ENCODE assay signal across 18 mouse cellular contexts in the genomic region with DNA sequence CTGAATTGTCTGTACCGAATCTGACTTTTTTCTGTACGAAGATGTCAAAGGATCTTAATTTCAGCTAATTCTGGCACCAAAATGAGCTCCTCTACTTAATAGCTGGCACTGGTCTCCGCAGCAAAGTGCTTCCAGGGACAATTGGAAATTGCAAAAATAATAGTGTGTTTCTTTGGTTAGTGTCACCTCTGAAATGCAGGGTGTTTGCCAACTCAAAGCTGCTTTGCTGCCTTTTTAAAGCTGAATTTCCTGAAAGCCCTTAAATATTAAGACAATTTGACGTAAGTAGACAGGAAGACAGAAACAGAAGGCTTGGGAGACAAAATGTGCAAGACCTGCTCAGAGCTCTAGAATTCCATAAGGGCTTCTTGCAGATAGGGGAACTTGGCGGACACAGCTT.
DNase-seq lines count a peak whose midpoint lies in the region; ATAC-seq lines count a peak whose summit lies in the region.
"Had no signal": no experiment of that assay in that cellular context is flagged by ENCODE, and none has a peak within 500 bp of the region (broad histone marks: within the 10 kb centered on the region; RNA-seq: fewer than 3 reads in every experiment).

No protein-coding gene starts in this region.

- H3K27me3 ChIP-seq in hindbrain, embryonic 10.5 days (ENCODE audit: insufficient read depth, poor library complexity, severe bottlenecking): no peaks in the 10 kb centered on the region
- no peaks in the 10 kb centered on the region for H3K27me3 ChIP-seq in hindbrain, embryonic 16.5 days (replicated peaks; ENCODE audit: control insufficient read depth, insufficient read depth, low read length)
- H3K27me3 ChIP-seq in embryonic facial prominence, embryonic 11.5 days (ENCODE audit: control insufficient read depth, insufficient read depth, low read length): no peaks in the 10 kb centered on the region
- H3K27me3 ChIP-seq in embryonic facial prominence, embryonic 13.5 days: no peaks in the 10 kb centered on the region
- H3K27me3 ChIP-seq in limb, embryonic 10.5 days (ENCODE audit: low read depth, poor library complexity, severe bottlenecking): no peaks in the 10 kb centered on the region
- H3K27me3 ChIP-seq: forebrain, embryonic 13.5 days; heart, embryonic 12.5 days; hindbrain, embryonic 15.5 days had no signal

- no peak overlapping the region for H3K9ac ChIP-seq in hindbrain, embryonic 16.5 days (ENCODE audit: low read depth, low read length)
- no peak overlapping the region for H3K9ac ChIP-seq in embryonic facial prominence, embryonic 11.5 days (replicated peaks; ENCODE audit: low read length)
- no peak overlapping the region for H3K9ac ChIP-seq in embryonic facial prominence, embryonic 13.5 days
- H3K9ac ChIP-seq: forebrain, embryonic 13.5 days; forebrain, postnatal 0 days; heart, embryonic 12.5 days; hindbrain, embryonic 15.5 days had no signal

- 88% methylated on average over 5 of the region's 5 CpGs for WGBS in hindbrain, embryonic 10.5 days
- WGBS in hindbrain, embryonic 16.5 days: 71% methylated on average over 5 of the region's 5 CpGs
- WGBS in embryonic facial prominence, embryonic 11.5 days: 57% methylated on average over 5 of the region's 5 CpGs
- WGBS in embryonic facial prominence, embryonic 13.5 days: 55% methylated on average over 5 of the region's 5 CpGs
- WGBS in limb, embryonic 10.5 days: 69% methylated on average over 5 of the region's 5 CpGs

- ATAC-seq in hindbrain, embryonic 16.5 days: no peak
- no peak for ATAC-seq in embryonic facial prominence, embryonic 11.5 days (replicated peaks; ENCODE audit: insufficient number of reproducible peaks, low FRiP score, low TSS enrichment, low read depth)
- no peak for ATAC-seq in embryonic facial prominence, embryonic 13.5 days (ENCODE audit: insufficient number of reproducible peaks, insufficient read depth, low FRiP score, low TSS enrichment, low read depth)
- no peak for ATAC-seq in inflammation-experienced regulatory T-cells, adult 6 months
- ATAC-seq: forebrain, embryonic 13.5 days; forebrain, postnatal 0 days had no signal

- H3K36me3 ChIP-seq in hindbrain, embryonic 10.5 days: no peaks in the 10 kb centered on the region
- H3K36me3 ChIP-seq in hindbrain, embryonic 16.5 days (ENCODE audit: control insufficient read depth, insufficient read depth, low read length): no peaks in the 10 kb centered on the region
- H3K36me3 ChIP-seq in embryonic facial prominence, embryonic 11.5 days (replicated peaks; ENCODE audit: control insufficient read depth, insufficient read depth, low read depth, low read length): no peaks in the 10 kb centered on the region
- no peaks in the 10 kb centered on the region for H3K36me3 ChIP-seq in embryonic facial prominence, embryonic 13.5 days
- no peaks in the 10 kb centered on the region for H3K36me3 ChIP-seq in limb, embryonic 10.5 days
- H3K36me3 ChIP-seq: heart, embryonic 12.5 days; hindbrain, embryonic 15.5 days had no signal

- no peaks in the 10 kb centered on the region for H3K9me3 ChIP-seq in hindbrain, embryonic 10.5 days
- H3K9me3 ChIP-seq in hindbrain, embryonic 16.5 days (ENCODE audit: control insufficient read depth, low read length): no peaks in the 10 kb centered on the region
- H3K9me3 ChIP-seq in embryonic facial prominence, embryonic 11.5 days (replicated peaks; ENCODE audit: control insufficient read depth, low read length): no peaks in the 10 kb centered on the region
- H3K9me3 ChIP-seq in embryonic facial prominence, embryonic 13.5 days: no peaks in the 10 kb centered on the region
- no peaks in the 10 kb centered on the region for H3K9me3 ChIP-seq in limb, embryonic 10.5 days (replicated peaks)
- H3K9me3 ChIP-seq: forebrain, embryonic 13.5 days; heart, embryonic 12.5 days; hindbrain, embryonic 15.5 days had no signal

- peaks cover 34% of the 10 kb centered on the region for H3K4me1 ChIP-seq in hindbrain, embryonic 10.5 days (replicated peaks)
- no peaks in the 10 kb centered on the region for H3K4me1 ChIP-seq in hindbrain, embryonic 16.5 days (ENCODE audit: control insufficient read depth, insufficient read depth, low read depth, low read length)
- no peaks in the 10 kb centered on the region; the same call in 1 of the 2 replicates for H3K4me1 ChIP-seq in embryonic facial prominence, embryonic 11.5 days (ENCODE audit: control insufficient read depth, insufficient read depth, low read length)
- peaks cover 20% of the 10 kb centered on the region for H3K4me1 ChIP-seq in embryonic facial prominence, embryonic 13.5 days
- H3K4me1 ChIP-seq in limb, embryonic 10.5 days: peaks cover 48% of the 10 kb centered on the region

- no peak overlapping the region for H3K4me3 ChIP-seq in hindbrain, embryonic 10.5 days
- no peak overlapping the region for H3K4me3 ChIP-seq in hindbrain, embryonic 16.5 days (ENCODE audit: low read length)
- H3K4me3 ChIP-seq in embryonic facial prominence, embryonic 11.5 days (ENCODE audit: low read depth, low read length): no peak overlapping the region
- H3K4me3 ChIP-seq in embryonic facial prominence, embryonic 13.5 days: no peak overlapping the region
- H3K4me3 ChIP-seq in limb, embryonic 10.5 days: no peak overlapping the region
- H3K4me3 ChIP-seq: forebrain, embryonic 13.5 days; heart, embryonic 12.5 days; hindbrain, embryonic 15.5 days had no signal

- no peak for DNase-seq in hindbrain, embryonic 10.5 days (ENCODE audit: low spot score)
- DNase-seq in embryonic facial prominence, embryonic 11.5 days (ENCODE audit: low spot score): peak; percentile 39
- DNase-seq in limb, embryonic 10.5 days (ENCODE audit: low spot score): no peak
- no peak for DNase-seq in kidney, postnatal 25 days
- DNase-seq: adrenal gland, adult 2 months; adrenal gland, postnatal 25 days; cerebellum, adult 18-20 months; cerebellum, adult 9-11 months; cerebellum, postnatal 36 days; forebrain, postnatal 0 days; gastrocnemius, postnatal 36 days; kidney, adult 11 months had no signal

- H3K27ac ChIP-seq in hindbrain, embryonic 10.5 days: peak overlapping the region; percentile 36; the same call in 1 of the 2 replicates
- no peak overlapping the region for H3K27ac ChIP-seq in hindbrain, embryonic 16.5 days (ENCODE audit: low read depth, low read length)
- peak overlapping the region; percentile 30 for H3K27ac ChIP-seq in embryonic facial prominence, embryonic 11.5 days (replicated peaks; ENCODE audit: low read depth, low read length)
- peak overlapping the region; percentile 22 for H3K27ac ChIP-seq in embryonic facial prominence, embryonic 13.5 days
- H3K27ac ChIP-seq in limb, embryonic 10.5 days: peak overlapping the region; percentile 77
- H3K27ac ChIP-seq: forebrain, embryonic 13.5 days; hindbrain, embryonic 15.5 days had no signal

- H3K4me2 ChIP-seq in hindbrain, embryonic 16.5 days (ENCODE audit: low read length): no peak overlapping the region
- H3K4me2 ChIP-seq in embryonic facial prominence, embryonic 11.5 days (ENCODE audit: low read depth, low read length): no peak overlapping the region
- H3K4me2 ChIP-seq in embryonic facial prominence, embryonic 13.5 days: no peak overlapping the region
- H3K4me2 ChIP-seq: forebrain, embryonic 13.5 days; heart, embryonic 12.5 days; hindbrain, embryonic 15.5 days had no signal
